Mouse (Mus musculus): Measurements from ENCODE around the gene Rps6ka2.

DNA sequence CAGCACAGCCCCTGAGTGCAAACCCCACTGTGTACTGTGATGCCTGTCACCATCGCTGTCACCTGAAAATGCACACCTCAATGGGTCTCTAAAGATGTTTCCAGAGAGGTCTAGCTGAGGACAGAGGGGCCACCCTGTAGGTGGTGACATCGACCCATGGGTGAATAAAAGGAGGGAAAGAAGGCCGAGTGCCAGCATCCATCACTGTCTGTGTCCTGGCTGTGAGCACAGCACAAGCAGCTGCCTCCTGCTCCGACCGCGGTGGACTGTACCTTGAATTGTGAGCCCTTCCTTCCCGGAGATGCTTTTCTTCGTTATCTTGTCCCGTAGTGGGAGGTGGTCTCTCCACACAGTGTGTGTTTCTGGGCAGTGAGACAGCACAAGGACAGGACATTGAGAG is 67.8 kb downstream of the Rps6ka2 start:
- no peak for TF ChIP-seq POLR2A (IDR thresholded peaks at IDR 0.05; ENCODE audit: control insufficient read depth, low read depth, low read length)
- TF ChIP-seq CTCF (IDR thresholded peaks at IDR 0.05; ENCODE audit: control insufficient read depth, insufficient read depth, insufficient replicate concordance, low read depth, low read length), result no peak

Data from testis, adult 2 months (tissue).